Mouse (Mus musculus): ENCODE data around the gene D5Ertd577e. TPM values are rescaled to one million over a fixed set of nuclear protein-coding genes. Genes with fewer than 3 reads are reported as not detected.
"Not testable (repeated sequence)": the region's sequence is repeated elsewhere in the genome, so short reads cannot be mapped to it uniquely, and the experiment has no call there.

Gene D5Ertd577e
- not detected for total RNA-seq (2021)
- long read RNA-seq, experiment 1 = 0 reads
- long read RNA-seq, experiment 2 = 0 reads

GRCm38 (mm10) chr5:95456506-95456905, at the start of gene D5Ertd577e:
Gene D5Ertd577e, plus strand, starts transcription at chr5:95456806.
- DNase-seq (ENCODE audit: low spot score in 2 of 2) = not testable (repeated sequence)

GRCm38 (mm10) chr5:95510458-95510857, 53.9 kb downstream of the D5Ertd577e start, which contains the start of gene Gm3286:
Gene Gm3286, plus strand, starts transcription at chr5:95510758.
- DNase-seq (ENCODE audit: low spot score in 2 of 2) = not testable (repeated sequence)

Other genes starting within 250 kb of the D5Ertd577e start
- not detected for gene Gm10424, start 184.0 kb upstream of the D5Ertd577e start, total RNA-seq (2021)
- gene Gm3259, start 150.9 kb upstream of the D5Ertd577e start, total RNA-seq (2021) = not detected
- not detected for gene Gm3286, start 54.0 kb downstream of the D5Ertd577e start, total RNA-seq (2021)
- not detected for gene Gm7971, start 138.1 kb downstream of the D5Ertd577e start, total RNA-seq (2021)

Data from adrenal gland, adult 18-20 months (tissue).